Mouse (Mus musculus) brain, adult 2 months (tissue): ENCODE results near the gene Ugt1a2.
"Not testable (repeated sequence)": the region's sequence is repeated elsewhere in the genome, so short reads cannot be mapped to it uniquely, and the experiment has no call there.

Source experiments
- DNase-seq: peaks from one replicate; pipeline ENCODE4 v3.0.0; 2011; ENCODE audit warnings: low read depth, low spot score

The Ugt1a2 gene

GRCm38 (mm10) chr1:88217576-88217975 lies 17.2 kb downstream of the Ugt1a2 start:
- no peak for DNase-seq

GRCm38 (mm10) chr1:88218051-88218450 lies 17.6 kb downstream of the Ugt1a2 start:
- peak; percentile 0 for DNase-seq

- peak; percentile 3 for DNase-seq
These were observed 18.2 kb downstream of the Ugt1a2 start for GRCm38 (mm10) chr1:88218591-88218990.

GRCm38 (mm10) chr1:88219054-88219453 lies 18.7 kb downstream of the Ugt1a2 start:
- no peak for DNase-seq

- DNase-seq = no peak
These were observed 19.9 kb downstream of the Ugt1a2 start for GRCm38 (mm10) chr1:88220336-88220735.

- no peak for DNase-seq
These were observed 21.8 kb downstream of the Ugt1a2 start for GRCm38 (mm10) chr1:88222216-88222615.

- DNase-seq = not testable (repeated sequence)
These were observed 22.7 kb downstream of the Ugt1a2 start for GRCm38 (mm10) chr1:88223011-88223515.

GRCm38 (mm10) chr1:88223591-88223990 lies 23.2 kb downstream of the Ugt1a2 start:
- peak; percentile 24 for DNase-seq

GRCm38 (mm10) chr1:88224029-88224776 lies 23.8 kb downstream of the Ugt1a2 start:
- DNase-seq = peak; percentile 16

GRCm38 (mm10) chr1:88225301-88225700 lies 24.9 kb downstream of the Ugt1a2 start:
- DNase-seq = not testable (repeated sequence)

- no peak for DNase-seq
These were observed 25.3 kb downstream of the Ugt1a2 start for GRCm38 (mm10) chr1:88225741-88226140.

GRCm38 (mm10) chr1:88226670-88227379 lies 26.4 kb downstream of the Ugt1a2 start, which contains the start of gene Mroh2a:
TSS of gene Mroh2a (plus strand) at chr1:88226986.
- DNase-seq = peak; percentile 40

GRCm38 (mm10) chr1:88227482-88227881 lies 27.1 kb downstream of the Ugt1a2 start:
- DNase-seq = no peak

GRCm38 (mm10) chr1:88228121-88228520 lies 27.7 kb downstream of the Ugt1a2 start:
- DNase-seq = no peak

- DNase-seq = no peak
These were observed 29.2 kb downstream of the Ugt1a2 start for GRCm38 (mm10) chr1:88229566-88229965.

GRCm38 (mm10) chr1:88229986-88230385 lies 29.6 kb downstream of the Ugt1a2 start:
- DNase-seq = no peak

- DNase-seq = no peak
These were observed 30.0 kb downstream of the Ugt1a2 start for GRCm38 (mm10) chr1:88230421-88230820.

GRCm38 (mm10) chr1:88230981-88231802 lies 30.8 kb downstream of the Ugt1a2 start:
- no peak for DNase-seq

- no peak for DNase-seq
These were observed 31.6 kb downstream of the Ugt1a2 start for GRCm38 (mm10) chr1:88231803-88232499.

- DNase-seq = no peak
These were observed 32.4 kb downstream of the Ugt1a2 start for GRCm38 (mm10) chr1:88232664-88233380.
